Mouse (Mus musculus): ENCODE data around the gene Hypk. TPM values are rescaled to one million over a fixed set of nuclear protein-coding genes. Genes with fewer than 3 reads are reported as not detected.
"Not testable (repeated sequence)": the region's sequence is repeated elsewhere in the genome, so short reads cannot be mapped to it uniquely, and the experiment has no call there.

Hypk gene
- total RNA-seq, 2 experiments from 2014 or later: 20.1 to 27.8 TPM

DNA sequence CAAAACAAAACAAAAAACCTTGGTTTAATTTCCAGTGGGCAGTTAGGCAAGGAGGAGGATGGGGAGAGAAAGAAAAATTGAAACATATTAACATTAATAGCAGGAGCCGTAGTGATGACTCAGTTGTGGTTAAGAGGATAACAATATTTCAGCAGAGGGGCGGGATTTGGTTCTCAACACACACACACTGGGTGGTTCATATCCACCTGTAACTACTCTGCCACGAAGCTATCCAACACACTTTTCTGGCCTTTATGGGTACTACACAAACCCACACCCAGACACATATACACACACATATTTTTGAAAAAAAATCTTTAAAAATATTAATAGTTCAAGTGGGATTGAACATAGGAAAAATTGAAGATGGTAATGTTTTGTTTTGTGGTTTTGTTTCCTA lies 6.1 kb upstream of the Hypk start:
- DNase-seq (ENCODE audit: low spot score in 2 of 2): no peak

DNA sequence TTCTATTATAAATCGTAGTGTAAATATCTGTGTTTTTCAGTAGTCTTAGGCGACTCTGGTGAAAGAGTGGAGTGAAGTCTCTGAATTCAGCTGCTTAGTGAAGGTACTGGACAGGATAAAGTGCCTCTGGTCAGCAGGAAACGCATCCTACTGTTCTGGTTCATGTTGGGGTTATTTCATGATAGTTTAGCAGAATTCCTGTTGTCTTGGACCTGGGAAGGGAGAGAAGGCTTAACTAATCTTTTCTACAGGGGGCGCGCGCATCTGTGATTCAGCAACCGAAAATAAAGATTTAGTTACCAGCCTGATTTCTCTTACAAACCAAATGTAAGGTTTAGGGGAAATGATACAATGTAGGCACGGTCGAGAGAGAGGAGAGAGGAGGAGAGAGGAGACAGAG lies 5.0 kb upstream of the Hypk start:
- peak in 1 of 2 experiments; percentile 49 for DNase-seq (ENCODE audit: low spot score in 2 of 2)

DNA sequence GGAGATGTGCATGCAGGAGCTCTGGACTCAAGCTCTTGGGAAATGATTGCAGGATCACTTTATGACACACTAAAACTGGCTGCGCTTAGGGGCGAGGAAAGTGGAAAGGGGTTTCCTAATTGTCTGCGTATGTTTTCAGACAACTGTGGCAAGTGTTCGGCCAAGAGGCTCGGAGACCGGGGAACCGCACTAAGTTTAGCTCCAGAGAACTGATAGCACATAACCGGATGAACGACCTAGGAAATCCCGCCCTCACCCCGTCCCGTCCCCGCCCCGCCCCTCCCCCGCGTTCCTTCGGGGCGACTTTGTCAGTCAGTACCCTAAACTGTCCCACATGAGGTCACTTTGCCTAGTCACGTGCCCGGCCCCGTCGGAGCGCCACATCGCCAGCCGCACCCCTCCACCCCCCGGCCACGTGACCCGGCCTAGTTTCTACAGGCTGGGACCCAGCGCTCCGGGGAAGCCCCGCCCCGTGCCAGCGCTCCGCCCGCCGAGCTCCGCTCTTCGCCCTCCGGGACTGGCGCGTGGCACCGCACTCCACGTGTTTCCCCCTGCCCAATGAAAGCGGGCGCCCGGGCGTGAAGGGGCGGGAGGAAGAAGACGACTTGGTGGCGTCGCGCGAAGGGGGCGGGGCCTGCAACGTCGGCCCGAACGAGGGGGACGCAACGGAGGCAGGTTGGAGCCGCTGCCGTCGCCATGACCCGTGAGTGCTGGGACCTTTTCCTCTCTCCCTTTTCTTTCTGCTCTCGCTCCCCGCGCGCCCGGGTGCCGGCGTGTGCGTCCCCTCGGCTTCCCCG lies 4.2 kb upstream of the Hypk start, which contains the start of gene Serf2:
Gene Serf2 (plus strand): TSS at position 457 of the 797 bp plus-strand sequence.
- peak; percentile 97 to 99 for DNase-seq (ENCODE audit: low spot score in 2 of 2)

DNA sequence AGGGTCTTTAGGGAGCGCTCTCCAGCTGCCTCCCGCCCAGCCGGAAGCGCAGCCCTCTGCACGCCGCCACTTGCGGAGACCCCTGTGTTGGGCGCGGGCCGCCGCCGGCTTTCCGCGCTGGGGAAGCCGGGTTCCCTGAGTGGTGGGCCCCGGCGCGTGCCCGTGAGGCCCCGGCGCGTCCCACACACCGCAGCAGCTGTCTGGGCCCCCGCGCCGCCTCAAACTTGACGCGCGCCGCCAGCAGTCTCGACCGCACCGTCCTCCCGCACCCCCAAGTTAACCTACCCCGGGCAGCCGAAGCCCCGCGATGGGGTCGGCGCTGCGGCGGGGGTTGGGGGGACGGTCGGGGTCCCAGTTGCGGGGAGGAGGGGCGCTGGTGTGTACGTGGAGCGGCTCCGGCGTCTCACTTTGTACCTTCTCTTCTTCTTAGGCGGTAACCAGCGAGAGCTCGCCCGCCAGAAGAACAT lies 3.5 kb upstream of the Hypk start:
- DNase-seq (ENCODE audit: low spot score in 2 of 2): no peak

DNA sequence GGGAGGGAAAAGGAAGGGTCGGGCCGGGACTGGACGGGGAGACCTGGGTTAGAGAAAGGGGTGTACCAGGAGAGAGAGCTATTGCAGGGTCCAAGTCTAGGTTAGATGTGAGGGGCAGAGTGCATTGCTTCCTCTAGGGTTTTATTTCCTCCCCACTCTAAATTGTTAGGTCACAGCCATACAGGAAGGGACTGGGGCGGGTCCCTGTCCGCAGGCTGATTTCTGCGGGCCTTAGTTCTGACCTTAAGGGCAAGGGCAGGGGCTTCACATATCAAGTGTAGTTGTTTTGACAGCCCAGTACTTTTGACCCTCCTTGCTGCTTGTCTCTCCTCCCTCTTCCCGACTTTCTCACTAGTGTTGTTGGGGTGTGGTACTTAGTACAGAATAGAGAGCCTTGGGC lies 3.0 kb upstream of the Hypk start:
- no peak for DNase-seq (ENCODE audit: low spot score in 2 of 2)

DNA sequence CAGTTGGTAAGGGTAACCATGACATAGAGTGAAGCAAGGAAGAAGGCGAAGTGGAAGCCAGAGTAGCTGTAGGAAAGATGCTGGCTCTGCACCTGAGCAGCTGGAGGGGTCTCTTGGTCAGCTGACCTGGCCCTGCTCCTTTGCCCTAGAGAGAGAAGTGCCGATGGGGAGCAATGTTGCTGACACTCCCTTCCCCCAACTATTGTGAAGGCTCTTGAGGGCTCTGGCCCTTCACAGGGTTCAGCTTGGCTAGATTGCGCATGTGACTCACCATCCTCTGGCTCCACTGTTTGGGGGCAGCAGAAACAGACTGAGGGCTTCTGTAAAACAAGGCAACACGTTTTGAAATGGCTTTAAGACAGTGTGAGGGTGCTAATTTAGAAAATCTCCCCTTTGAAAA lies 729 bp upstream of the Hypk start:
- DNase-seq (ENCODE audit: low spot score in 2 of 2): no peak

DNA sequence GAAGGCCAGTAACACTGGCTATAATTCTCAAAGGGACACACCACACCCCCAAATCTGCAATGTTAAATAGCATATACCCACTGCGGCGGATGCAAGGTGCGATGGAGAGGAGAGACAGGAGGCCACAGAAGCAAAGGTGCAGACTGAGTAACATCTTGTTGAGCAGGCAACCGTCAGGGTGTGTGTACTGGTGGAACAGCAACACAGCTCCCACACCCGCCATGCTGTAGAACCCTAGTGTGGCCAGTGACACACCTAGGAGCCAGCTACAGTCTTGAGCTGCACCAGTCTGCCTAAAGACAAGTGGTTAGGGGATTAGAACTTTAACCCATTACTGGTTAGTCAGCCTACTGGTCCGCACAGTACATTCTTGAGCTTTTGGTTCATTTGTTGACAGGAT lies 827 bp downstream of the Hypk start:
- DNase-seq (ENCODE audit: low spot score in 2 of 2): no peak

DNA sequence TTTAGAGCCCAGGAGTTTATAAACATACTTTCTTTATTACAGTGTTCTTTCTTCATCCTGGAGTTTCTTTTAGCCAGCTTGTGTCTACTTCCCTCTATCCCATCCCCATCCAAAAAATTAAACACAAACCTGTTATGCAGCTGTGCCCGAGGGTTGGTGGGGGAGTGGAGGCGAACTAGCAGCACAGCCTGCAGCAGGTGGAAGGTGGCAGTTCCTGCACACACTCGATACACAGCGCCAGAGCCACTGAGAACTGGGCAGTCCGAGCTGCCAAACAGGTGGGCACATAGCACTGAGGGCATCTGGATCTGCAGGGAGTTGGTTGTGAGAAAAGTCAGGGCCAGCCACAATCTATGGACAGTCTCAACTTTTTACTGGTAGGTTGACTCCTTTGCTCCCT lies 2.4 kb downstream of the Hypk start:
- DNase-seq (ENCODE audit: low spot score in 2 of 2): no peak

DNA sequence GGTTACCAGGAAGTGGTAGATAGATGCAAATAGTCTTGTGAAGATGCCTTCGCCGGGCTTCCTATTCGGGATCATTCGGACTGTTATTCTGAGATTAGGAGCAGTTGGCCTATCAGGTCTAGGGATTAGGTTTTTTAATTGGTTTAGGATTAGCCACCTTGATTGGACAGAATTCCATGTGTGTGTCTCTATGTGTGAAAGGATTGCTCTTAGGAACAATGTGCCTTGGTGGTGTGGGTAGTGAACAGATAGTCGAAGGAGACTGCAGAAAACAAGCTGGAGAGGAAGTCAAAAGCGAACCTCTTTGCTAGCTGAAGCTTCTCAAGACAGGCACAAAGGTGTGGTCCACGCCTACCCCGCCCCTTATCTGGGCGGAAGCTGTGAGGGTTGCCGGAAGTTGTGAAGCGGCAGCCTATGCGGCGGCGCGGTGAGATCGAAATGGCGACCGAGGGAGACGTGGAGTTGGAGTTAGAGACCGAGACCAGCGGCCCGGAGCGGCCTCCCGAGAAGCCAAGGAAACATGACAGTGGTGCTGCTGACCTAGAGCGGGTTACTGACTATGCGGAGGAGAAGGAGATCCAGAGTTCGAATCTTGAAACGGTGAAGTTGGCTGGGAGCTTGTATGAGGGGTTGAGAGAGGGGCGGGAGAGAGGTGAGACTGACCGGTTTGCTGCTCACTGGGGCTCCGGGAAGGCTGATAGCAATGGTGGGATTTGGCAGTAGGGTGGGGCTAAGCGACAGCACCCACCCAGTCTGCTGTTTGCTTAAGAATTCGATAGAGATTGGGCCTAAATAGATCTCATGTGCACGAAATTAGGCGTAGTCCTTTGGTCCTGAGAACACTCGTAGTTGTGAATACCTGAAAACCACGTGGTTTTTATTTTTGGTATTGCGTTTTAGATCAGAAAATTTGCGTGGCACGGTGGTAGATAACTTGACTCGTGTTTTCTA lies 3.9 kb downstream of the Hypk start, which contains the start of gene Serinc4:
Gene Serinc4 (minus strand): TSS at position 90 of the 951 bp plus-strand sequence.
- DNase-seq (ENCODE audit: low spot score in 2 of 2): peak; percentile 83 to 84

DNA sequence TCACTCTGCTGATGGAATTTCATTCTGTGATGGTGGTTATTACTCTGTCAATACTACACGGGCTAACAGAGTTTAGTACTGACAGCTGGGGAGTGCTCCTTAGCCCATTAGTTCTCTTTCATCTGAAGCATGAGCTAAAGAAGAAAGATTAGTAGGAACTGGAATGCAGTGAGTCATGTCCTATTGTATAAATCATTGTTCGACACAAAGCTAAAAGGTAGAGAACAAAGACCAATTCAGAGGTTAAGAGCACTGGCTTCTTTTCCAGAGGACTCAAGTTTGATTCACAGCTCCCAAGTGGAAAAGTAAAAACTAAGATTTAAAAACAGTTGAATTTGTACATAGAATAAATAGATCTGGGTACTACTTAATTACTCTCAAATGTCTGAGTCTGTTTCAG lies 7.0 kb downstream of the Hypk start:
- DNase-seq (ENCODE audit: low spot score in 2 of 2): no peak

DNA sequence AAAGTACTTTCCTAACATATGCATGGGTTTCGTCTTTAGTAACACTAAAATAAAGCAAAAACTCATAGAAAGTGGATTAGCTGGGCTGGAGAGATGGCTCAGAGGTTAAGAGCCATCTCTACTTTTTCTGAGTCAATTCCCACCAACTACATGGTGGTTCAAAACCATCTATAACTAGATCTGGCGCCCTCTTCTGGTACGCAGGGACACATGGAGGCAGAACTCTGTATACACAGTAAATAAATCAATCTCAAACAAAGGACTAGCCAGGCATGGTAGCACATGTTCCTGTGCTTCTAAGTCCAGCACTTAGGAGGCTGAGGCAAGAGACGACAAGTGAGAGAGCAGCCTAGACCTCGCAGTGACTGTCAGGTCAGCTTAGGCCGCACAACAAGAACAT lies 15.9 kb downstream of the Hypk start:
- DNase-seq (ENCODE audit: low spot score in 2 of 2): not testable (repeated sequence)

DNA sequence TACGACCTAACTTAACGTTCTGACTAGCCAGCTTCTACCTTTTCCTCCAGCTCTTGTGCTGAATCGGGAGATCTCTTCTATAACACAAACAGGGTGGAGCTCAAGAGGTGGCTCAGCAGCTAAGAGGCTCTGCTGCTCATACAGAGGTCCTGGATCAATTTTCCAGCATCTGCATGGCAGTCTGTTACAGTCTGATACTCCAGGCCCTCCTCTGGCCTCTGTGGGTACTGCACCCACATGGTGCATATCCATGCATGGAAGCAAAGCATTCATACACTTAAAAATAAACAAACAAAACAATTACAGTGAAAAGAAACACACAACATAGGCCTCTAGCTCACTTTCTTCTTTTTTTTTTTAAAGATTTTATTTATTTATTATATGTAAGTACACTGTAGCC lies 19.7 kb downstream of the Hypk start:
- DNase-seq (ENCODE audit: low spot score in 2 of 2): not testable (repeated sequence)

DNA sequence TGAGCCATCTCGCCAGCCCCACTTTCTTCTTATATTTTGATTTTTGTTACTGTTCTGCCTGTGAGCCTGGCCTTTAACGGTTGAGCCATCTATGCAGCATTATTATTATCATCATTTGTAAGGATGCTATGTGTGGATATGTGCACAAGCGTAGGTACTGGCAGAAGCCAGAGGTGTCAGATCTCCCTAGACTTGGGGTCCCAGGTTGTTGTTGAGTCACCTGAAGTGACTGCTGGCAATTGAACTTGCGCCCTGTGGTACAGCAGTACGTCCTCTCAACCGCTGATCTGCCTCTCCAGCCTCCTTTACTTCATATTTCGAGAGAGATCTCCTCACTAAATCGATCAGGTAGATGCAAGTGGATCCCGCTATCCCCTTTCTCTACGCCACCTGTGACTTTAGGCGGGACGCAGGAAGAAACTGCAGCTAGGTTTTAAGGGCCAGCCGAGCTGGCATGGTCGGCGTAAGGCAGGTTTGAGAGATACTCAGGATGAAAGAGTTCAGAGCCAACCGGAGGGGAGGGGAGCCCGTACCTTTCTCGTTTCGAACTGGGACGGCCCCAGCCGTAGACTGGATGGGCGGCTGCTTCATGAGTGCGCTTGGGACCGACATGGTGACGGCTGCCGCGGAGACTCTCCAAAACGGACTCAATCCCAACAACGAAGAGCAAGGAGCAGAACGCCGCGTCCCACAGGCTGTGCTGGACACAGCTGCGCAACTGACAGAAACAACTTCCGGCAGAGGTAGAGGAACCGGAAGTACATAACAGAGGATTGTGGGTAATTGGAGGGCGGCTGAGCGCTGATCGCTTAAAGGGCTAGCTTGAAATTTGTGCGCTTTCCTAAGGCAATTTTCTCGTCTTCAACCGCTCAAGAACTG lies 20.4 kb downstream of the Hypk start, which contains the start of gene Mfap1b:
Gene Mfap1b (minus strand): TSS at position 767 of the 879 bp plus-strand sequence.
- DNase-seq (ENCODE audit: low spot score in 2 of 2): peak; percentile 56 to 90

DNA sequence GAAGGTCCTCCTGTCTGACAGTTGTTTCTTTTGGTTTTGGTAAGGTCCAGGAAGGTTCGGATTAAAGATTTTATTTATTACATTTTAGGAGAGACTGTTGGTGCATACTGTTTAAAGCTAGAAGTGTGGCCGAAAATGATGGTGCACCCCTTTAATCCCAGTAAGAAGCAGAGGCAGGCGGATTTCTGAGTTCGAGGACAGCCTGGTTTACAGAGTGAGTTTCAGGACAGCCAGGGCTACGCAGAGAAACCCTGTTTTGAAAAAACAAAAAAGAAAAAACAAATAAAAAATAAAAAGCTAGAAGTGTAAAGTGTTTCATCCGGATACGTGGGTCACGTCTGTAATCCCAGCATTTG lies 21.1 kb downstream of the Hypk start:
- no peak for DNase-seq (ENCODE audit: low spot score in 2 of 2)

DNA sequence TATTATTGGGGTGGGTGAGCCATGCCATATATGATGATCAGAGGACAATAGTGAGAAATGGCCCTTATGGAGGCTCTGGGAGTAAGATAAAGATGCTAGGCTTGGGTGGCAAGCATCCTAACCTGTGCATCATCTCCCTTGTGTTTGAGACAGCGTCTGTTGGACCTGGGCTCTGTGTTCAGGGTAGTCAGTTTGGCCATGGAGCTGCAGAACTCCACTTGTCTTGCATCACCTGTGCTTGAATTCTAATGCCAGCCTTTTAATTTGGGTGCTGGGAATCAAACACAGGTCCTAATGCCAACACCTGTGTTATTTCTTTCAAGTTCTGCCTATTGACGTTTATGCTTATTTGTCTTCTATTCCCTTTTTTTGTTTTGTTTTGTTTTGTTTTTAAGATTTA lies 22.2 kb downstream of the Hypk start:
- not testable (repeated sequence) for DNase-seq (ENCODE audit: low spot score in 2 of 2)

DNA sequence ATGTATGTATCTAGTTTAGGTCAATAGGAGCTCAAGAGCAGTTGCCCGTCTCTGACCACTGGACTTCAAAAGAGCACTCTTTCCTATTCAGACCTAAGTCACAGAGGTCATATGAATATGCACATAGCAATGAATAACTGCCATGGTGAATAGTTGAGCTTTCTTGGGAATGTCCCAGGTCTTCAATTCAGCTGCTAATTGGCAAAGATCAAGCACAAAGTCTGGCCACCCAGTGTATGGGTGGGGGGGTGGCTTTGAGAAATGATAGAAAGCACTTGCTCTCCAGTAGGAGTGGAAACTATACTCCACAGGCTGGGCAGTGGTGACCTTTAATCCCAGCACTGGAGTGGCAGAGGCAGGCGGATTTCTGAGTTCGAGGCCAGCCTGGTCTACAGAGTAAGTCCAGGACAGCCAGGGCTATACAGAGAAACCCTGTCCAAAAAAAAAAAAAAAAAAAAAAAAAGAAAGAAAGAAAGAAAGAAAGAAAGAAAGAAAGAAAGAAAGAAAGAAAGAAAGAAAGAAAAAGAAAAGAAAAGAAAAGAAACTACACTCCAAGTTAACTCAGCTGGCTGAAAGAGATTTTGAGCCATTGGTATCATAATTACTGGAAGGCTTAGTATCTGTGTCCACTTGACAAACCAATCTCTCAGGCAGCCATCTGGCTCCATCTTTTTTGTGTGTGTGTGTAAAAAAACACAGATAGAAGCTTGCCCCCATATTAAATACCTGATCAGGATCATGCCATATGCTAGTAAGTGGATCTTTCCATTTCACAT lies 24.6 kb downstream of the Hypk start:
- no peak for DNase-seq (ENCODE audit: low spot score in 2 of 2)

DNA sequence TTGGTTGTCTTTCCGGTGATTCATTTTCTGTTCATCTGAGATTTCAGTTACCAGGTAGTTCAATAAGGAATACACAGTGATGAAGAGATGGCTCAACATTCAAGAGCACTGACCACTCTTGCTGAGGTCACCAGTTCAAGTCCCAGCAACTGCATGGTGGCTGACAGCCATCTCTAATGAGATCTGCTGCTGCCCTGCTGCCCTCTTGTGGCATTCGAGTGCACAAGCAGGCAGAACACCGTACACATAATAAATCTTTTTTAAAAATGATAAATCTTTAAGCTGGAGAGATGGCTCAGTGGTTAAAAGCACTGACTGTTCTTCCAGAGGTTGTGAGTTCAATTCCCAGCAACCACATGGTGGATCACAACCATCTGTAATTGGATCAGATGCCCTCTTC lies 27.4 kb downstream of the Hypk start:
- DNase-seq (ENCODE audit: low spot score in 2 of 2): no peak

DNA sequence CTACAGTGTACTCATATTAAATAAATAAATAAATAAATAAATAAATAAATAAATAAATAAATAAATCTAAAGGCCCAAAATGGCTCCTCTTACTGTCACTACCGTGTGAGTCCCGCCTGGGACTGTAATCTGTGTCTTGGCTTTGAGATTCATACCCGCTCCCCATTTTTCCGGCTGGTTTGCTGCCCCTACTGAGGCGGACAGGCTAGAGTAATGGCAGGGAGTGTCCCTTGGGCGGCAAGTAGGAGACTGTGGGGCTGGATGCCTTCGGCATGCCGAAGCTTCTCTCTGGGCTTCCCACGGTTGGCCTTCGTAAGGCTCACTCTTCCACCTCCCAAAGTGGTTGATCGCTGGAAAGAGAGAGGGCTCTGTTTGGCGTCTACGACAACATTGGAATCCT lies 27.8 kb downstream of the Hypk start:
- DNase-seq (ENCODE audit: low spot score in 2 of 2): not testable (repeated sequence)

DNA sequence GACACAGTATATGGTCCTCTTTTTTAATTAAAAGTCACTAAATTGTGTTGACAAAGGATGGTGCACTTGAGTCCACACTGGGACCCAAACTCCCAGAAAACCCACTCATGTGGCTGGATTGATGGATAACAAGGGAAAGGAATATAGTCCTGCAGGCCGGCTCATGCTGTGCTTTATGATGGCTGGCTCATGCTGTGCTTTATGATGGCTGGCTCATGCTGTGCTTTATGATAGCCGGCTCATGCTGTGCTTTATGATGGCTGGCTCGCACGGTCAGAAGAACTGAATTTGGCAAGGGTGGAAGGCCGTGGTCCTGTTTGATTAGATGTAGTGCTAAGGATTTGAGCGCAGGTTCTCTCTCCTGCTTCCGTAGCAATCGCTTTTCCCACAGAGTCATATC lies 30.5 kb downstream of the Hypk start:
- DNase-seq (ENCODE audit: low spot score in 2 of 2): no peak

DNA sequence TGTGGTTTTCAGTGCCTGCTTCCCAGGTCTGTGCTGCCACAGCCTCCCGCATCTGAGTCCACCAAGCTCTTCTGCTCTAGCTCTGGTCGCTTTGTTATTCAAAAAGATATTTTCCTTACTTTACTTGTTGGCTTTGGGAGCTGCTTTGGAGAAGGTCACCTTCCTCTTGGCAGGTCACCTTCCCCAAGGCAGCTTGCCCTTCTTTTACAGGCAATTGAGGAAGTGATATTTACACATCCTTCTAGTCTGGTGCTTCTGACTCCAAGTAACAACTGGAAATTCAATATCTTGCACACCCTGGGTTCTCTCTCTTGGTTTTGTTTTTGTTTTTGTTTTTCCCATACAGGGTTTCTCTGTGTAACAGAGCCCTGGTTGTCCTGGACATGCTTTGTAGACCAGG lies 31.3 kb downstream of the Hypk start:
- DNase-seq (ENCODE audit: low spot score in 2 of 2): not testable (repeated sequence)
